Mouse (Mus musculus): Measurements from ENCODE around the gene Safb. TPM values are rescaled to one million over a fixed set of nuclear protein-coding genes. Genes with fewer than 3 reads are reported as not detected.

Safb gene
- polyA plus RNA-seq, 1 experiment from 2014 or later: 125 TPM

DNA sequence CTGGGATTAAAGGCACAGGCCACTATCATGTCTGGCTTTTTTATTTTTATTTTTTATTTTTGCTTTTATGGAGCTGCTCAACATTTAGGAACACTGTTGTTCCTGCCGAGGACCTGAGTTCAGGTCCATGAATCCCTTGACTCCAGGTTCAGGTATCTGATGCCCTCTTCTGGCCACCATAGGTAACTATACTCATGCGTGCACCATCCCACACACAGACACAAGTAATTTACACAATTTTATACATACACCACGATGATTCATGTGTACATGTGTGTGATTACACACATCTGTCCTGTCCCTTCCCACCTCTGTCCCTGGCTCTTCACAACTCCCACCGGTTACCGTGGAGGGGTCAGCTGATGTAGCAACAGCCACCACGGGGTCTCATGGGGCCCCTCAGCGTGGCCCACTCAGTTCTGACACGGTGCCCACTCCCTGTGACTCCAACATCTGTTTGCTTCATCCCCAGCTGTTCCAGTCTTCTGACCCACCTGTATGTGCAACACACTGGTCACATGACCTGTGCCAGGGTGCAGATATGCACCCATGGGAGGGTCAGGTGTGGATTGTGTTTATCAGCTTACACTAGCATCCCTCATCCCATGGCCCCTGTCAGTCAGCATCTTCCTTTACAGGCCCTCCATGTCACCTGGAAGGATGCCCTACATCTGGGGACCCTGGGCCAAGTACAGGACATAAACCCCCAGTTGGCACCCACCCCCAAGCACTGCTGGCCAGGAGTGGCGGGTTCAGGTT, 36.6 kb upstream of the Safb start:
- H3K9me3 ChIP-seq: no peaks in the 10 kb centered on the region
- no peak overlapping the region for H3K4me3 ChIP-seq
- H3K4me1 ChIP-seq: peaks cover 53% of the 10 kb centered on the region
- H3K36me3 ChIP-seq: no peaks in the 10 kb centered on the region
- no peak overlapping the region for H3K4me2 ChIP-seq (replicated peaks)
- 69% methylated on average over 9 of the region's 9 CpGs for WGBS
- H3K27me3 ChIP-seq: no peaks in the 10 kb centered on the region
- no peak overlapping the region for H3K9ac ChIP-seq (replicated peaks)
- peak overlapping the region; percentile 74; the same call in 1 of the 2 replicates for H3K27ac ChIP-seq (replicated peaks)
- no peak for ATAC-seq (replicated peaks)

DNA sequence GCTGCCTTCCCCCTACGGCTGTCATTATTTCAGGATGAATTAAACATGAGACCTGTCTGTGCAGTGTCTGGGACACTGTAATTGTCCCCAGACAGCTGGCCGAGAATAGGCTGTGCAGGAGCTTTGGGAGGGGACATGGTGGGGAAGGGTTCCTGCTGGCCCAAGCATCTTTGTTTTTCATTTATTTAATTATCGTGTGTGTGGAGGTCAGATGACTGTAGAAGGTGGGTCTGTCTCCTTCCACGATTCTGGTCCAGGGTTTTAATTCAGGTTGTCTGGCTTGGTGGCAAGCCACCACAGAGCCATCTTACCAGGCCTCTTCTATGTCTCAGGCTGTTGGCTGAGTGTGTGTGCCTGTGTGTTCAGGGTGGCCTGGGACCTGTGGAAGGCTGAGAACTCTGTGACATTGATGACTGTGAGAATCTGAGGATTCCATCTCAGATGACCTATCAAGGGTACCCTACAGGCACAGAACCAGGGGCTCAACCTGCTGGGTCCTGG, 36.0 kb upstream of the Safb start:
- Histone ChIP-seq H3K27ac (replicated peaks) (peak overlapping the region; percentile 64; the same call in 1 of the 2 replicates), H3K4me3 (no peak overlapping the region), H3K4me2 (replicated peaks) (no peak overlapping the region), H3K9ac (replicated peaks) (no peak overlapping the region), H3K4me1 (peaks cover 53% of the 10 kb centered on the region), H3K27me3 (no peaks in the 10 kb centered on the region), H3K9me3 (no peaks in the 10 kb centered on the region), H3K36me3 (no peaks in the 10 kb centered on the region)
- WGBS: 16% methylated on average over 4 of the region's 4 CpGs
- no peak for ATAC-seq (replicated peaks)

DNA sequence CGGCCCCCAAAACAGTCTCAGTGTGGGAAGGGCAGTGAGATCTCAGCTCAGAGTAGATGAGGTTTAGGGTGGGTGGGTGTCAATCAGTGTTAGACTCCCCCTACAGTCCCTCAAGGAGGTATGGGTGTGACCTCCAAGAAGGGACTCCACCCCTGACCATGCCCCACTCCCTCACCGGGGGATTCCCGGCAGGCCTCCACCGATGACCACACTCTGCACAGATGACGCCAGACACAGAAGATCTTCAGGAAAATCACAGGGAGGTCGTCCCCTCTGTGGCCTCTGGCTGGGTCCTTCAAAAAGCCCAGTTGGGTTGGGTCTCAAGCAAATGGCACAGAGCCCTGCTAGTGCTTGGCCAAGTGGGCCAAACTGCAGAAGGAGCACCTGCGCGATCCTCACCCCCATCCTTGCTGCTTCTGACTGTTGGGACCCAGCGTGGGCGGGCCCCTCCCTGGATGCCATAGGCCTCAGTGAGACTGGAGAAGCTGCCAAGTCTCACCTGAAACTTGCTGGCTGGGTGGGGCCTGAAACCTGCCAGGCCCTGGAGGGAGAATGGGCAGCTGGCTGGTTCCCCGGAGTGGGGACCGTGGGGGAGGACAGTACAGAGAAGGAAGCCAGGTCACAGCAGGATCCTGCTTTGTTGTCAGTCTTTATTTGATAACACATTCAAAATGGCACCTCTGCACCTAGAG, 33.7 kb upstream of the Safb start:
- Histone ChIP-seq H3K9me3 (no peaks in the 10 kb centered on the region), H3K36me3 (no peaks in the 10 kb centered on the region), H3K9ac (replicated peaks) (no peak overlapping the region), H3K27me3 (no peaks in the 10 kb centered on the region), H3K4me1 (peaks cover 53% of the 10 kb centered on the region), H3K27ac (replicated peaks) (peak overlapping the region; percentile 97), H3K4me2 (replicated peaks) (no peak overlapping the region), H3K4me3 (no peak overlapping the region)
- ATAC-seq (replicated peaks): no peak
- WGBS: 74% methylated on average over 12 of the region's 12 CpGs

DNA sequence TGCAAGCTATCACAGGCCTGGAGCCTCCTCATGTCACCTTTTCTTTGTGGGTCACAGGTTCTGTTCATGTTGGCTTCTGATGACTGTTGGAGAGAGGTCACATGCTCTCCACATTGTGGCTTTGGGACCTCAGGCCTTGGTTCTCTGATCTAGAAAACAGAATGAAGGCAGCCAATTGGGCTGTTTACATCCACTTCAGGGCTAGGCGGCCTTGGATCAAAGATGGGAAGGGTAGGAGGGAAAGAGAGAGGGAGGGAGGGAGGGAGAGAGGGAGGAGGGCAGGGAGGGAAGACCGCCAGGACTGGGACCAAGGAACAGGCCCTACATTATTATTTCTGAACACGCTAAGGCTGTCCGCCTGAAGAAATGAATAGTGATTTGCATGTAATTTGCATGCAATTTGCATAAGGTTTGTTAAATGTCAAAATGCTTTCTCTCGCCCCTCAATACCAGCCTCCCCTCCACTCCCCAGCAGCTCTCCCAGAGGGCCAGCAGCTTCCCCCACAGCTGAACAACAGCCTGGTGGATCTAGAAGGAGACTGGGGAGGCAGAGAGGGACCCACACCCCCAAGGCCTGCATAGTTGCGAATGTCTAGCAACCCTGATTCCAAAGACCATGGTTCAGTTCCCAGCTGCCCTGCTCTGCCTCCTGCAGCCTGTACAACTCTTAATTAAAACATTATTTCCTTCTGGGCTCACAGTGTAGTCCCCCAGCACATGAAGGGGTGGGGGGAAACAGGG, 32.6 kb upstream of the Safb start:
- Histone ChIP-seq H3K27me3 (no peaks in the 10 kb centered on the region), H3K4me3 (no peak overlapping the region), H3K4me1 (peaks cover 47% of the 10 kb centered on the region), H3K4me2 (replicated peaks) (no peak overlapping the region), H3K9me3 (no peaks in the 10 kb centered on the region), H3K36me3 (no peaks in the 10 kb centered on the region), H3K9ac (replicated peaks) (no peak overlapping the region), H3K27ac (replicated peaks) (peak overlapping the region; percentile 97)
- peak; percentile 90 for ATAC-seq (replicated peaks)
- WGBS: 5% methylated on average over 6 of the region's 6 CpGs

DNA sequence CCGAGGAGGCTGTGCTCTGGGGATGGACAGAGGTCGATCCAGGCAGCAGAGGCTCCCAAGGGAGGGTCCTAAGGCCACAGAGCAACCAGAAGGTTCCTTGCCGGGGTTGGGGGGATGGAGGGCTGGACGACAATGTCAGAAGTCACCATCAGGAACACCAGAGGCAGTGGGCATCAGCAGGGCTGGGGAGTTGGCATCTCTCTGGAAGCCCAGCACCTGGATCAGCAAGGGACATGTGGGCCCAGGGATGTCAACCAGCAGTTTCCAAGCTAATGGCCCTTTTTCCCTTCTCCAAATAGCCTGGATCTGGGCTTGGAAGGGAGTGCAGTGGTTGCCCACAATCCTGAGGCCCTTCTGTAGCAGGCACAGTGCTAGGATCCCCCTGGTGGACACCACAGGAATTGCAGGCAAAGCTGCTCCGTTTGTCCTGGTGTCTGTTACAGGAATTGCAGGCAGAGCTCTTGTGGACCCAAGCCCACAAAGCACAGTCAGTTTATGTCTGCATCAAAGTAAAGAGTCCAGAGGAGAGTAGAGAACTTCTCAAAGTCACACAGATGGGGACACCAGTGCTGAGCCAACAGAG, 31.8 kb upstream of the Safb start:
- Histone ChIP-seq H3K4me3 (no peak overlapping the region), H3K9ac (replicated peaks) (no peak overlapping the region)
- 45% methylated on average over 5 of the region's 5 CpGs for WGBS

DNA sequence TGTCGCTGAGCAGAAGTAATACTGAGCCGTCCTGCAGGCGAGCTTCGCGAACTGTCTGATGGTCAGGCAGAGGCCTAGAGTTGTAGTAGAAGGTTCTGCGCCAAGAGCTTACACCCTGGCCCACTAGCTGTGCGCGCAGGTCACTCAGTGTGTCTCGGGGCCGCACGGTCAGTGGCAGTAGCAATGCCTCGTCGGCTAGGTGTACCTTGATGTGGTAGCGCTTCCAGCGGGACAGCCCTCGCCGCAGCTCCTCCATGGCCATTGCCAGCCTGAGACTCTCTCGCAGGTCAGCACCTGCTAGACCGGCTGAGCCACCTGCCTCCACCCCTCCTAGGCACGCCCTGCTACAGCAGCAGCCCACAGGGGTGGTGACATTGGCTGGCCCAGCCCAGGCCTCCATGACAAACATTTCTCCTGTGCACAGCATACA, 30.5 kb upstream of the Safb start, which contains the start of gene Gm20219:
TSS of gene Gm20219 (minus strand) at position 266 of the 430 bp plus-strand sequence.
- H3K9me3 ChIP-seq: no peaks in the 10 kb centered on the region
- H3K27ac ChIP-seq (replicated peaks): peak within 1 kb of the TSS; percentile 97; the same call in 1 of the 2 replicates
- H3K27me3 ChIP-seq: no peaks in the 10 kb centered on the region
- H3K4me1 ChIP-seq: peaks cover 31% of the 10 kb centered on the region
- no peak within 1 kb of the TSS for H3K9ac ChIP-seq (replicated peaks)
- 83% methylated on average over 20 of the region's 20 CpGs for WGBS
- no peak for ATAC-seq (replicated peaks)
- no peaks in the 10 kb centered on the region for H3K36me3 ChIP-seq
- no peak within 1 kb of the TSS for H3K4me2 ChIP-seq (replicated peaks)
- H3K4me3 ChIP-seq: no peak within 1 kb of the TSS

More for the DNA sequence above, 31.8 kb upstream of the Safb start:
- Histone ChIP-seq H3K27ac (replicated peaks) (peak overlapping the region; percentile 97), H3K4me1 (peaks cover 42% of the 10 kb centered on the region), H3K36me3 (no peaks in the 10 kb centered on the region), H3K4me2 (replicated peaks) (no peak overlapping the region), H3K9me3 (no peaks in the 10 kb centered on the region), H3K27me3 (no peaks in the 10 kb centered on the region)
- peak; percentile 38 for ATAC-seq (replicated peaks)

DNA sequence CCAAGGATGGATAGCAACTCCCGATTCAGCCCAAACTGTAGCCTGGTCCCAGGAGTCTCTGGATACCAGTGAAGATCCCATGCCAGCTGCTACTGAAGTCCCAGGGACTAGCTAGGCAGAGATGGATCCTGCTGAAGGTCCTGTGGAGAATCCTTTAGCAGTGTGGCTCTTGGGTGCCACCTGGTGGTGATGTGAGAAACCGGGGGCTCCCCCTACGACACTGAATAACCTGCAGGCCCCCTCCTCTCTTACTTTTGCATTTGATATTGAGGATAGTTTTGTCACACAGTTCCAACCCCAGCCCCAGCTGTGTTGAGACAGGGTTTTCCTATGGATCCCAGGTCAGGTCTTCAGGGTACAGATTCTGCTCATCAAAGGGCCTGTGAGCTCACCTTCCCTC, 26.2 kb upstream of the Safb start:
- Histone ChIP-seq H3K9ac (replicated peaks) (no peak overlapping the region), H3K4me1 (no peaks in the 10 kb centered on the region), H3K4me2 (replicated peaks) (no peak overlapping the region), H3K27me3 (no peaks in the 10 kb centered on the region), H3K36me3 (peaks cover 28% of the 10 kb centered on the region), H3K27ac (replicated peaks) (no peak overlapping the region), H3K4me3 (no peak overlapping the region), H3K9me3 (no peaks in the 10 kb centered on the region)
- ATAC-seq (replicated peaks): peak; percentile 57
- 25% methylated on average over 3 of the region's 3 CpGs for WGBS

DNA sequence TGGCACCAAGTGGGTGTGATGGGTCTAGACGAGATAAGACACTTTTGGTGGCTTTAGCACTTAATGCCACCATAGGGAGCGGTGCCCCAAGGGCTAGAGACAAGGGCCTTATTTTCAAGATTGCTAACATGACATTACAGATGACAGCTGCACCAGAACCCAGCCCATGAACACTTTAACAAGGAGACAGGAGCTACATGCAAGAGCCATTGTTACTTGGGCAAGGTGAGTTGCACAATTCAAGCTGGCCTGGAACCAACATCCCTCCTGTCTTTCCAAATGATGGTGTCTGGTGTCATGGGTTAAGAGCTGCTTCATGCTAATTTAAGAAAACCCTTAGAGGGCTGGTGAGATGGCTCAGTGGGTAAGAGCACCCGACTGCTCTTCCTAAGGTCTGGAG, 25.2 kb upstream of the Safb start:
- no peak overlapping the region for H3K4me2 ChIP-seq (replicated peaks)
- H3K36me3 ChIP-seq: peaks cover 37% of the 10 kb centered on the region
- H3K4me3 ChIP-seq: no peak overlapping the region
- no peak overlapping the region for H3K27ac ChIP-seq (replicated peaks)
- no peak overlapping the region for H3K9ac ChIP-seq (replicated peaks)
- no peaks in the 10 kb centered on the region for H3K9me3 ChIP-seq
- 72% methylated on average over 3 of the region's 3 CpGs for WGBS
- ATAC-seq (replicated peaks): no peak
- no peaks in the 10 kb centered on the region for H3K4me1 ChIP-seq
- no peaks in the 10 kb centered on the region for H3K27me3 ChIP-seq

DNA sequence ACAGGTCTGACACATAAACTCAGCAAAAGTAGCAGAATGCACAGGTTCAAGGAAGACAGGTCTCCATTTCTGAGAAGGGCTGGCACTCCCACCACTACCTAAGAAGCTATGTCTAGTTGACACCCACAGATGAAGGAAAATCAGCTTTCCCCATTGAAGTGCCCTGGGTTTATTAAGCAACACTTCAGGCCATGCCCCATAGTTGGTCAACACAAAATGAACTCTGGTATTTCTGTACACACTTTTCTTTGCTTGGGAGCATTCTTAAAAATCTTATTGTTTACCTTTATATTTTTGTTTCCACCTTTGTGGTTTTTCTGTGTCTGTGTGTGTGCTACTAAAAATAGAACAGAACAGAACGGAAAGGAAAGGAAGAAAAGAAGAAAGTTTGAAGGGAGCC, 24.5 kb upstream of the Safb start:
- Histone ChIP-seq H3K36me3 (peaks cover 45% of the 10 kb centered on the region), H3K27me3 (no peaks in the 10 kb centered on the region), H3K4me1 (no peaks in the 10 kb centered on the region), H3K4me2 (replicated peaks) (no peak overlapping the region), H3K4me3 (no peak overlapping the region), H3K9me3 (no peaks in the 10 kb centered on the region), H3K9ac (replicated peaks) (no peak overlapping the region), H3K27ac (replicated peaks) (no peak overlapping the region)
- ATAC-seq (replicated peaks): no peak
- WGBS: 77% methylated on average over 1 of the region's 1 CpGs

DNA sequence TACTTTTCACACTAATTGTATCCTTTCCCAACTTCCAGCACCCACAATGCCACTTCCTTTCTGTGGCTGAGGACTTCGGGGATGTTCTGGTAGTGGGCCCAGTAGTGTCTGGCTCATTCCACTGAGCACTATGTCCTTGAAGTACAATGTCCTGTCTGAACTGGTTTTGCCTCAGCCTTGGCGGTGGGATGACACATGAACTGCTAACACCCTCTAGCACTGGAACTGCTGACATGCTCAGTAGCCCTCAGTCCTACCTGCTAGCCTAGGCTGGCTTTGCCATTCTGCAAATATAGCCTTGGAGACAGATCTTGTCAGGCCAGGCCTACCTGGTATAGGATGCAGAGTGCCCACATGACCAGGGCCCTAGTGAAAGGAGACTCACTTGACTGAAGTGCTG, 22.8 kb upstream of the Safb start:
- no peak for ATAC-seq (replicated peaks)
- Histone ChIP-seq H3K27me3 (no peaks in the 10 kb centered on the region), H3K36me3 (peaks cover 62% of the 10 kb centered on the region), H3K4me3 (no peak overlapping the region), H3K9ac (replicated peaks) (no peak overlapping the region), H3K27ac (replicated peaks) (no peak overlapping the region), H3K4me2 (replicated peaks) (no peak overlapping the region), H3K9me3 (no peaks in the 10 kb centered on the region), H3K4me1 (no peaks in the 10 kb centered on the region)
- 93% methylated on average over 2 of the region's 2 CpGs for WGBS

DNA sequence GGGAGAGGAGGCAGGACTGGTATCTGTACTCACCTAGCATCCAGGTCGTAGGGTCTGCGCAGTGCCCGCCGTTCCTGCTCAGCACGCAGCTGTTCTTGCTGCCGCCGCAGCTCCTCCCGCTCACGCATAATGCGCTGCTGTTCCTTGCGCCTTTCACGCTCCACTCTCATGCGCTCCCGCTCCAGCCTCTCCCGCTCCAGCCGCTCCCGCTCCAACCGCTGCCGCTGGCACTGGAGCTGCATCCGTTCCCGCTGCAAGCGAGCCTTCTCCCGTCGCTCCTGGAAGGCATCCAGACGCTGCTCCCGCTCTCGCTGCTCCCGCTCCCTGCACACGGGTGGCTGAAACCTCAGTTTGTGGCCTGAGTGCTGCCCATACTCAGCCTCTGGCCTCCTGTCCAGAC, 18.3 kb upstream of the Safb start:
- Histone ChIP-seq H3K27me3 (no peaks in the 10 kb centered on the region), H3K27ac (replicated peaks) (no peak overlapping the region), H3K4me1 (no peaks in the 10 kb centered on the region), H3K9me3 (no peaks in the 10 kb centered on the region), H3K4me3 (no peak overlapping the region), H3K9ac (replicated peaks) (no peak overlapping the region), H3K4me2 (replicated peaks) (no peak overlapping the region), H3K36me3 (peaks cover 99% of the 10 kb centered on the region)
- no peak for ATAC-seq (replicated peaks)
- WGBS: 91% methylated on average over 29 of the region's 29 CpGs
